Mouse (Mus musculus): ENCODE data around the gene Cyp2j5. TPM values are rescaled to one million over a fixed set of nuclear protein-coding genes. Genes with fewer than 3 reads are reported as not detected.

The Cyp2j5 gene
- total and polyA plus RNA-seq, 3 experiments, result not detected

- H3K36me3 ChIP-seq (ENCODE audit: control insufficient read depth in 1 of 2, insufficient read depth in 2 of 2, low read length in 2 of 2), result no peaks in the 10 kb centered on the region
- no peak overlapping the region for H3K27ac ChIP-seq (ENCODE audit: control insufficient read depth, low read depth, low read length)
- no peak overlapping the region for H3K4me3 ChIP-seq (ENCODE audit: control insufficient read depth in 1 of 2, insufficient read depth in 1 of 2, low read depth in 2 of 2, low read length in 2 of 2)
- no peaks in the 10 kb centered on the region for H3K4me1 ChIP-seq (ENCODE audit: control insufficient read depth in 1 of 2, insufficient read depth in 2 of 2, low read length in 2 of 2)
- DNase-seq (ENCODE audit: low read depth, low spot score), result no peak
- H3K9me3 ChIP-seq (replicated peaks; ENCODE audit: insufficient read depth, low read length), result no peaks in the 10 kb centered on the region
- no peak overlapping the region for H3K9ac ChIP-seq (ENCODE audit: control insufficient read depth, low read depth, low read length, poor library complexity, severe bottlenecking)
- TF ChIP-seq HCFC1 (IDR thresholded peaks at IDR 0.05; ENCODE audit: low read depth, low read length) (no peak), ZNF384 (IDR thresholded peaks at IDR 0.05; ENCODE audit: low read depth, low read length) (no peak), RAD21 (IDR thresholded peaks at IDR 0.05; ENCODE audit: low read depth, low read length) (no peak), GATA1 (IDR thresholded peaks at IDR 0.05; ENCODE audit: low read depth, low read length) (no peak), ZC3H11A (IDR thresholded peaks at IDR 0.05; ENCODE audit: low read depth, low read length) (no peak), MAFK (IDR thresholded peaks at IDR 0.05; ENCODE audit: borderline replicate concordance, low read depth, low read length) (no peak), USF2 (IDR thresholded peaks at IDR 0.05; ENCODE audit: borderline replicate concordance in 1 of 2, insufficient read depth in 1 of 2, low read depth in 1 of 2, low read length in 2 of 2) (no peak), SMC3 (IDR thresholded peaks at IDR 0.05; ENCODE audit: low read depth, low read length) (no peak), EP300 (IDR thresholded peaks at IDR 0.05; ENCODE audit: low read depth in 1 of 2, low read length in 2 of 2) (no peak), BHLHE40 (IDR thresholded peaks at IDR 0.05; ENCODE audit: borderline replicate concordance, low read depth, low read length) (no peak), ETS1 (IDR thresholded peaks at IDR 0.05; ENCODE audit: low read depth, low read length) (no peak), MEF2A (IDR thresholded peaks at IDR 0.05; ENCODE audit: extremely low read depth, insufficient replicate concordance, low read depth, low read length, poor library complexity, severe bottlenecking) (no peak)
- H3K27me3 ChIP-seq (ENCODE audit: control insufficient read depth in 1 of 2, insufficient read depth in 2 of 2, low read length in 2 of 2), result no peaks in the 10 kb centered on the region
- H3K79me2 ChIP-seq (ENCODE audit: control insufficient read depth, insufficient read depth, low read length, poor library complexity), result no peaks in the 10 kb centered on the region
Measured at GRCm38 (mm10) chr4:96697511-96698217, 33.7 kb upstream of the Cyp2j5 start.

- H3K27ac ChIP-seq (ENCODE audit: control insufficient read depth, low read depth, low read length), result no peak overlapping the region
- H3K4me3 ChIP-seq (ENCODE audit: control insufficient read depth in 1 of 2, insufficient read depth in 1 of 2, low read depth in 2 of 2, low read length in 2 of 2), result no peak overlapping the region
- DNase-seq (ENCODE audit: low read depth, low spot score), result peak; percentile 40
- no peaks in the 10 kb centered on the region for H3K79me2 ChIP-seq (ENCODE audit: control insufficient read depth, insufficient read depth, low read length, poor library complexity)
- H3K9ac ChIP-seq (ENCODE audit: control insufficient read depth, low read depth, low read length, poor library complexity, severe bottlenecking), result no peak overlapping the region
- H3K36me3 ChIP-seq (ENCODE audit: control insufficient read depth in 1 of 2, insufficient read depth in 2 of 2, low read length in 2 of 2), result no peaks in the 10 kb centered on the region
- H3K9me3 ChIP-seq (replicated peaks; ENCODE audit: insufficient read depth, low read length), result no peaks in the 10 kb centered on the region
- peak; percentile 57 for TF ChIP-seq RAD21 (IDR thresholded peaks at IDR 0.05; ENCODE audit: low read depth, low read length)
- peak; percentile 34 to 60 (median 53) for TF ChIP-seq CTCF (IDR thresholded peaks at IDR 0.05 in 2 of 3, conservative IDR thresholded peaks at IDR 0.05 in 1 of 3; ENCODE audit: control insufficient read depth in 1 of 3, insufficient read depth in 1 of 3, low read depth in 2 of 3, low read length in 3 of 3, poor library complexity in 1 of 3, severe bottlenecking in 1 of 3)
- peak; percentile 17; the same call in 1 of the 2 replicates for TF ChIP-seq ZC3H11A (IDR thresholded peaks at IDR 0.05; ENCODE audit: low read depth, low read length)
- no peak for TF ChIP-seq MAZ (IDR thresholded peaks at IDR 0.05; ENCODE audit: low read depth, low read length)
- no peak for TF ChIP-seq BHLHE40 (IDR thresholded peaks at IDR 0.05; ENCODE audit: borderline replicate concordance, low read depth, low read length)
- 0 out of 2 replicates have a peak, but pooled peaks have one; percentile 20 for TF ChIP-seq SMC3 (IDR thresholded peaks at IDR 0.05; ENCODE audit: low read depth, low read length)
- no peaks in the 10 kb centered on the region for H3K4me1 ChIP-seq (ENCODE audit: control insufficient read depth in 1 of 2, insufficient read depth in 2 of 2, low read length in 2 of 2)
- no peaks in the 10 kb centered on the region for H3K27me3 ChIP-seq (ENCODE audit: control insufficient read depth in 1 of 2, insufficient read depth in 2 of 2, low read length in 2 of 2)
Measured at GRCm38 (mm10) chr4:96696614-96697360, 32.8 kb upstream of the Cyp2j5 start.
